Mouse (Mus musculus) NIH3T3 (cell line): ENCODE measurements around the gene Sh2b1.
"Not testable (repeated sequence)": the region's sequence is repeated elsewhere in the genome, so short reads cannot be mapped to it uniquely, and the experiment has no call there.

Experiments used
- DNase-seq: peaks from one replicate; pipeline ENCODE4 v3.0.0-alpha.2; 2012; ENCODE audit warnings: low read depth

Gene Sh2b1

DNA sequence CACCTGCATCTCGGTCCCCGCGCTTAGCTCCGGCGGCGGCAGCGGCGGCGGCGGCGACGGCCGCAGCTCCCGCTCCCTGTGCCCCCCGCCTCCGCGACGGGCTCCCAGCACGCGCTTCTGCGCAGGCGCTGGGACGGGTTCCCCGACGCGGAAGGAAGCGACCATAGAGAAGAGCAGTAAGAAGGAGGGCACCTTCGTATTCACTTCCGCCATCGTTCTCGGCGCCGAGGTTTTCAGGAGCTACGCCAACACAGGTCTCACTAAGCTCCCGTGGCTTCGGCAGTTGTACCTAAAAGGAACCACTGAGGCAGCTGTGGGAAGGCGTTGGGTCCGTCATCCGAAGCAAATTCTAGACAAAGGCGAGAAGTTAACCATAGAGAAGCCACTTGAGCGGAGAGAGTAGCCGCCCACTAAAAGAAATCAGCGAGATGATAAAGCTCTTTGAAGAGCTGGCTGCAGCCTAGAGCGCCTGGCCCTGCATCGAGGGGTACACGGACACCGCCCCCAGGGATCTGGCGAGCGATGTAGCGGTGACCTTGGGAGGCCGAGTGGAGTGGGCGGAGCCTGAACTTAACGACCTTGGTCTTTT lies at the start of gene Sh2b1:
Sh2b1 (minus strand) TSS at position 432 of the 589 bp plus-strand sequence.
- peak; percentile 92 for DNase-seq

DNA sequence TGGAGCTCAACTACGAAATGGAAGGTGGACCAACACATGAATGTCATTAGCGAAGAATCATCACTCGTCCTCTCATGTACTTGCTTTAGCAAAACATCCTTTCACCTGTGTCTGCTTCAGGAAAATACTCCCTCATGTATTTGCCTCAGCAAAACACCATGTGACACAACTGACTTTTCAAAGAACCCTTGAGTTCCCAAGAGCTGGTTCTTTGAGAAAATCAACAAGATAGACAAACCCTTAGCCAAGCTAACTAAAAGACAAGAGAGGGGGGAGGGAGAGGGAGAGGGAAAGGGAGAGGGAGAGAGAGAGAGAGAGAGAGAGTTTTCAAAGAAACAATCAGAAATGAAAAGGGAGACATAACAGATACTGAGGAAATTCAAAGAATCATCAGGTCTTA lies 48.1 kb upstream of the Sh2b1 start:
- DNase-seq: no peak

DNA sequence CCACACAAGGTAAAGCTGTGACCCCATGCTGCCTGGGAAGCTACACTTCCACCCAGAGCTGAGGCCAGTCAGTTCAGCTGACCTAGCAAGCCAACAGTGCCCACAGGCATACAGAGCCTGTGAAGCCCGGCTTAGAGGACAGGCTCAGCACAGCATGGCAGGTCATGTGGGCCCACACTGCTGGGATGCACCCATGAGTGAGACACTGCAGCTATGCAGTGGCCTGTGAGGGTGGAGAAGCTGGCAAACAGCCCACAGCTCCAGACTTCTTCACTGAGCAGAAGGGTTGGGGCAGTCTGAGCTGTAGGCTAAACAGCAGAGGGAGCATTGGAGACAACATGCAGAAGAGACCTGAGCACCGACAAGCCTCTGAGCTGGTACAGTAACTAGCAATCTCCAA lies 44.3 kb upstream of the Sh2b1 start:
- DNase-seq: peak; percentile 60

DNA sequence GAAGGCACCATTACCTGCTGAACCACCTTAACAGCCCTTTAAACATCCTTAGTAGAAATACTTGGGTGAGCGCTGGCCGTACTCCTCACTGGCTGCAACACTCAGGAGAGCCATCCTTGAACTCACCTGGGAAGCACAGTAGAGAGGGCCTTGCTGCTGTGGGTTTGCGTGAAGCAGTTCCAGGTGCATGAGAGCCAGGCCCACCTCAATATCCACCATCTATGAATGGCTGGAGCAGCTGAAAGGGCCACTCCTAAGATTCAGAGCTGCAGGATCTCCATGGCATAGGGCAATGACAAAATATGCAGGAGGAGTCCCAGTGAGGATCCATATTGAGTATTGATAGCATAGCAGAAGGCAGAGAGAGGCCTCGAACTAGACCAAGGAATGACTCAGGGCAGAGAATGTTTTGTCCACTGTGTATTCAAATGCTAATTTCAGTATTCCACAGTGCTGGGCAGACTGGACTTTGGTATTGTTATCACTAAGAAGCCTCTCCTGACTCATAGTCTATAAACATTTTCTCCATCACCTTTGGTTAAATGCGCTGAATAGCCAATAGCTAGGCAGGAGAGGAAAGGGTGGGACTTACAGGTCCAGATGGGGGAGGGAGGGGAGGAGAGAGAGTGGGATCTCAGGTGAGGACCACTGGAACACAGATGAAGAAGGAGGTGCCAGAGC lies 43.2 kb upstream of the Sh2b1 start:
- no peak for DNase-seq

DNA sequence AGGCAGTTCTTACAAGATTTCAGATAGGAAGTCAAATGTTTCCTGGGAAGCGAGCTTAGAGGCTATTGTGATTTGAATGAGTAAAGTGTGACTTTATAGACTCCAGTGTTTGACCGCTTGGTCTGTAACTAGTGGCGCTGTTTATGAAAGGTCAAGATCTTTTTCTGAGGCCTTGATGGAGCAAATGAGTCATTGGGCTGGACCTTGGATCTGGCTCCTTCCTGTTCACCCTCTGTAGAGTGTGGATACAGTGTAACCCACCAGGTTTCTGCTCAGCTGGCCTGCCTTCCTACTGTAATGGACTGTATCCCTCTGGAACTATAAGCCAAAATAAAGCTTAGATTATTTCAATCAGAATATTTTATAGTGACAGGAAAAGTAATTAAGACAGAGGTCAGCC lies 36.1 kb upstream of the Sh2b1 start:
- peak; percentile 43 for DNase-seq

GRCm38 (mm10) chr7:126507126-126507778 lies 32.0 kb upstream of the Sh2b1 start:
- DNase-seq: peak; percentile 28

GRCm38 (mm10) chr7:126504913-126505312 lies 29.7 kb upstream of the Sh2b1 start:
- no peak for DNase-seq

- peak; percentile 99 for DNase-seq
These were observed 28.2 kb upstream of the Sh2b1 start, which contains the start of gene Atxn2l for GRCm38 (mm10) chr7:126503273-126503878. TSS of gene Atxn2l (minus strand) at chr7:126503437.

DNA sequence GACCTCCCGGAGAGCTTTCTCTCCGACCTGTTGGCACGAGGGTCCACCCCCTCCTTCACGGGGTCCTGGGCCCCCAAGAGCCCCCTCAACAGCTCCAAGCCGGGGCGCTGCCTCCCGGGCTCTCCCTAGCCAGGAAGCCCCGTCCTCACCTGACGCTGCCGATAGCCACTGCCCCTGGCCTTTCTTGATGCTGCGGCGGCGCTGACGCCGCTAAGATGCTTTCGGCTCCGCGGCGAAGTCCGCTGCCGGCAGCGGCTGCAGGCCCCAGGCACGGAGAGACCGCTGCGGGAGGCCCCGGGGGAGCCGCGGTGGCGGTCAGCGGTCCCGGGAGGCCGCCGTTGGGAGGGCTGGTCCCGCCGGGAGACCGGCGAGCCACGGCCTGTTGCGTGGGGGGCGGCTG lies 27.5 kb upstream of the Sh2b1 start:
- no peak for DNase-seq

- peak; percentile 97 for DNase-seq
These were observed 27.0 kb upstream of the Sh2b1 start for GRCm38 (mm10) chr7:126502023-126502741.

GRCm38 (mm10) chr7:126501684-126502022 lies 26.4 kb upstream of the Sh2b1 start:
- no peak for DNase-seq

- no peak for DNase-seq
These were observed 24.2 kb upstream of the Sh2b1 start for GRCm38 (mm10) chr7:126499416-126499815.

- DNase-seq: no peak
These were observed 22.7 kb upstream of the Sh2b1 start for GRCm38 (mm10) chr7:126497966-126498365.

DNA sequence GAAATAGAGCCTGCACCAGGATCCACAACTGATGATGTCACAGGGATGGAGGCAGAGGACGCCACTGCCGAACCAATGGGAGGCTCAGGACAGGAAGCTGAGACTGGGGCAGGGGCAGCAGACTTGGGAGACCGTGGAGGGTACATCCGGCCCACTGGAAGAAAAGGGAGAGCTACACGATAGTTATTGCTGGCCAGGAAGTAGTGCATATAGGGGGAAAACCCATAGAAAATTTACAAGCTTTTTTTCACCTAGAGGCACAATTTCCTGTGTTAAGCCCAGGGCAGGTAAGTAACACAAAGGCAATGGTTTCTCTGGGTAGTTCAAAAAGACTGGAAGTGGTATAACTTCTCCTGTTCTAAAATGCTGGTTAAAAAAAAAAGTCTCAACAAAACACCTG lies 21.3 kb upstream of the Sh2b1 start:
- DNase-seq: no peak

GRCm38 (mm10) chr7:126494120-126494519 lies 18.9 kb upstream of the Sh2b1 start:
- no peak for DNase-seq

DNA sequence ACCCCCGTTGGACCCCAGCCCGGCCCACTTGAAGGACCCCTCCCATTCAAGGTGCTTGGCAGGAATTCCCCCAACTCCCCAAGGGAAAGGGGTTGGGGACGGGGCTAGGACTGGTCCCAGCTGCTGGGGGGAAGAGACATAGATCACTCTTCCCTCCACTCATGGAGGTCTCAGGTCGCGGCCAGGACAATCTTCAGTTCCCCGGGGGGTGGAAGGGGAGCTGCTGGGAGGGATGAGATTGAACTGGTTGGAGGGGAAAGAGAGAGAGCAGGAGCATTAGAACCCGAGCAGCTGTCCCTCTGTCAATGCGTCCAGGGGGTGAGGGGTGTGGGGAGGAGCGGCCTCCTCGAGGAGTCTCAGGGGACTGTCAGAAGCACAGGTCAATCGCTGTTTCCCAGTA lies 16.7 kb upstream of the Sh2b1 start:
- no peak for DNase-seq

- no peak for DNase-seq
These were observed 15.8 kb upstream of the Sh2b1 start for GRCm38 (mm10) chr7:126491005-126491404.

DNA sequence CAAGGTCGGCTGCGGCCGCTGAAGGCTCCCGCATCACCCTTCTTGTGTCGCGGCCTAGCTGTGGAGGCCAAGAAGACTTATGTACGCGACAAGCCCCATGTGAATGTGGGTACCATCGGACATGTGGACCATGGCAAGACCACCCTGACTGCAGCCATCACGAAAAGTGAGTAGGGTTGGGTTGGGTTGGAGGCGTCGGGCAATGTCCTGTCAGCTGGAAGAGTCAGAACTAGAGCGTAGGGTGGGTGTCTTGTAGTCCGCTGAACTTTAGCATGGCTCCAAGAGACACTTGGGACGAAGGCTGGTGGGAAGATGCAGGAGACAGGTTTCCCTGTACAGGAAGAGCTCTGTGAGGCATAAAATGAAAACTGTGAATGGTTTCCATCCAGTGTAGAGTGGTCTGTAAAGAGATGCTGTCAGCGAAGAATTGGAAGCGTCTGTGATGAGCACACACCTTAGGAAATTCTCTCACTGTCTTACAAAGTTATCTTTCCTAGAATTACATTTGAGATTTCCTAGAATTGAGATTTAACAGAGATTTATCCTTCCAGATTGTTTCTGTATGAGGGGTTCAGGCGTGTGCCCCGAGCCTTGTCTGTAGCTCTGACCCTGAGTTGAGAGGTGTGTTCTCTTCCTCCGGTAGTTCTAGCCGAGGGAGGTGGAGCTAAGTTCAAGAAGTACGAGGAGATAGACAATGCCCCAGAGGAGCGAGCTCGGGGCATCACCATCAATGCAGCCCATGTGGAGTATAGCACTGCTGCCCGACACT lies 12.6 kb upstream of the Sh2b1 start:
- DNase-seq: not testable (repeated sequence)

GRCm38 (mm10) chr7:126487052-126487483 lies 11.8 kb upstream of the Sh2b1 start, which contains the start of gene Tufm:
TSS of gene Tufm (plus strand) at chr7:126487361.
- peak; percentile 95 for DNase-seq

DNA sequence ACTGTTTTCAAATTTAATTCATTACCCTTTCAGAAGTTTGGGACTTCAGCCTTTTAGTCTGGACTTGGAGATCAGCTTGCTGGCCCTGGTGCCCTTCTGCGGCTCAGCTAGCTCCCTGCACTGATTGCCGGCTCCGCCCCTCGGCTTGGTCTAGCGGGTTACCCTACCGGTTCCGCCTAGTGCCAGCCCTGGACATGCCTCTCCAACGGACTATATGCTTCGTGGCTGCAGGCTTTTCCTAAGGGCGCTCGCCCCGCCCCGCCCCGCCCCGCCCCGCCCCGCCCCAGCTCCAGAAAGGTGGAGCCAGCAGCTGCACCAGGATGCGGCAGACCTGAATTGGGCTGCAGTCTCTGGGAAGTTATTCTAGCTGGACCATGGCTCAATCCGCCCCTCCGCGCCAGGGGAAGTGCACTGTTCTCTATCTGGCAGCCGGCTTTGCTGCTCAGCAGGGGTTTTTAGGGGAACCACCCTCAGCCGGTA lies 7.2 kb upstream of the Sh2b1 start:
- peak; percentile 86 for DNase-seq

- peak; percentile 38 for DNase-seq
These were observed 6.5 kb upstream of the Sh2b1 start for GRCm38 (mm10) chr7:126481699-126482098.
